Mouse (Mus musculus) monocyte, adult 5-6 weeks (primary cell): Measurements from ENCODE around the gene H1f0. TPM values are rescaled to one million over a fixed set of nuclear protein-coding genes. Genes with fewer than 3 reads are reported as not detected.
"Not testable (repeated sequence)": the region's sequence is repeated elsewhere in the genome, so short reads cannot be mapped to it uniquely, and the experiment has no call there.

Source experiments
- ATAC-seq: fragments of 153-309, 156-312 bp; replicated peaks from 2 replicates; pipeline ENCODE4 v1.8.0; 2017; ENCODE audit warnings: mild to moderate bottlenecking; ENCODE audit not compliant: low TSS enrichment, insufficient number of reproducible peaks, severe bottlenecking, poor library complexity, low FRiP score
- total RNA-seq: library from RNA; stranded (forward); fragments of 200-1000, 200-491, 200-594 nt; gene quantifications from 3 replicates; pipeline ENCODE4 v1.2.3, GENCODE M21; 2017

Gene H1f0
- total RNA-seq, 1 experiment from 2014 or later, result 41.5 TPM

GRCm38 (mm10) chr15:79029519-79030241 lies 1.4 kb downstream of the H1f0 start:
- ATAC-seq, result no peak

- peak; percentile 90 for ATAC-seq
Measured at GRCm38 (mm10) chr15:79030551-79031435, 2.5 kb downstream of the H1f0 start.

- ATAC-seq, result not testable (repeated sequence)
Measured at GRCm38 (mm10) chr15:79031908-79032307, 3.7 kb downstream of the H1f0 start.

- no peak; the same call in 1 of the 2 replicates for ATAC-seq
Measured at GRCm38 (mm10) chr15:79037913-79038328, 9.7 kb downstream of the H1f0 start.

GRCm38 (mm10) chr15:79038331-79038730 lies 10.1 kb downstream of the H1f0 start:
- ATAC-seq, result no peak

GRCm38 (mm10) chr15:79038853-79039252 lies 10.6 kb downstream of the H1f0 start:
- ATAC-seq, result peak; percentile 91

GRCm38 (mm10) chr15:79040501-79041416 lies 12.5 kb downstream of the H1f0 start:
- no peak for ATAC-seq

- ATAC-seq, result no peak
Measured at GRCm38 (mm10) chr15:79041585-79041984, 13.3 kb downstream of the H1f0 start, which contains the start of gene Galr3. Gene Galr3, plus strand, starts transcription at chr15:79041885.

GRCm38 (mm10) chr15:79042721-79043491 lies 14.7 kb downstream of the H1f0 start:
- no peak for ATAC-seq

GRCm38 (mm10) chr15:79044837-79045236 lies 16.6 kb downstream of the H1f0 start:
- no peak for ATAC-seq

GRCm38 (mm10) chr15:79048186-79048585 lies 19.9 kb downstream of the H1f0 start:
- no peak for ATAC-seq

GRCm38 (mm10) chr15:79050160-79050845 lies 22.1 kb downstream of the H1f0 start:
- no peak for ATAC-seq

GRCm38 (mm10) chr15:79050964-79051363 lies 22.7 kb downstream of the H1f0 start:
- ATAC-seq, result no peak

GRCm38 (mm10) chr15:79051461-79052360 lies 23.5 kb downstream of the H1f0 start:
- ATAC-seq, result no peak

GRCm38 (mm10) chr15:79052366-79052765 lies 24.1 kb downstream of the H1f0 start:
- ATAC-seq, result no peak

GRCm38 (mm10) chr15:79056601-79057000 lies 28.4 kb downstream of the H1f0 start:
- no peak for ATAC-seq

GRCm38 (mm10) chr15:79057850-79058249 lies 29.6 kb downstream of the H1f0 start:
- ATAC-seq, result no peak
